Mouse (Mus musculus) mature B cell (primary cell): ENCODE measurements around the gene Thoc7.
"Not testable (repeated sequence)": the region's sequence is repeated elsewhere in the genome, so short reads cannot be mapped to it uniquely, and the experiment has no call there.

Source experiments
- in situ Hi-C: fragments of 300-500 bp; cut with MboI; formaldehyde crosslinking; loops from 2 replicates; pipeline ENCODE4 v1.14.3; 2019

The Thoc7 gene

DNA sequence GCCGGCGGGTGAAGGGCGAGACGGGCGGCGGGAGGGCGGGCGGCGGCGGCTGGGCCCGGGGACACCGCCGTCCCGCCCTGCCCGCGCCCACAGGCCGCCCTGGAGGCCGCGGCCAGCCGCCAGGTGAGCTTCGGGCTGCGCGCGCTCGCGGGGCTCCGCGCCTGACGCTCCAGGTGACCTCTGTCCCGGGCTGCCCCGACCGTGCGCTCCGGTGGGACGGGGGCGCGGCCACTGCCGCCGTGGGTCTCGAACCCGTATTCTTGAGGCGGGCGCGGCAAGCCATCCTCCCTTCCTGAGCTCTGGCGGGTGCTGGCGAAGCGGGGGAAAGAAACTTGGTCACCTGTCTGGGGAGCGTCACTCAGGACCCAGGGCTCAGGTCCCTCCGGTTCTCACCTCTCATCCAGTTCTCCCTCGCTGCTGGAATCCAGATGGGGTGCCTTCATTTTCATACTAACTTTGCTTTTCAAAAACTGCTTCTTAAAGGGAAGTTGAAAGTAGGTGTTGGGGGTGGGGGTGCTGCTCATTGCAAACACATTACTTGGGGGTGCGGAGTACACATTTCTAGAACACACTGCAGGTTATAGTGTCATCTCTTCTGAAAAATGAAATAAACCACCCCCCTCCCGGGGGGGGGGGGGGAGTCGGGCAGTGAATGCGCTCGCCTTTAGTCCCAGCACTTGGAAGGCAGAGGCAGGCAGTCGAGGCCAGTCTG lies at the start of gene Thoc7, which contains the start of gene Atxn7:
Gene Thoc7 (minus strand): TSS at position 452 of the 712 bp plus-strand sequence.
Gene Atxn7 (plus strand): TSS at position 40 of the 712 bp plus-strand sequence.
- in situ Hi-C loops: no loop called here

DNA sequence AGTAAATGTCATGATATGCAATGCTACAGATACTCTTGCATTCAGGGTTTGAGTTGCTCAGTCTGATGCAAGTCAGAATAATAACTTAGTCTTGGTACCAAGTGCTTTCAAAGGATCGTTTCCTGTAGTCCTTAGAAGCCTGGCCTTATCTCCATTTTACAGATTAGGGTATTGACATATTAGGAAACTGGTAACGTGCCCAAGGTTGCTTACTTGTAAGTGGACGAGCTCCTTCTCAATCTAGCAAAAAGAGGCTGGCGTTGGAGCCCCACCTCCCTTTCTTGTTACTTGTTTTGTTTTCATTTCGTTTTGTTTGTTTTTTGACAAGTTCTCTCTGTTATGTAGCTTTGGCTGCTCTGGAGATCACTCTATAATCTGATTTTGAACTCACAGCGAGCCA lies 48.1 kb upstream of the Thoc7 start:
- in situ Hi-C loops: no loop called here

- in situ Hi-C loops: no loop called here
These were observed 41.1 kb upstream of the Thoc7 start for GRCm38 (mm10) chr14:14002771-14003170.

DNA sequence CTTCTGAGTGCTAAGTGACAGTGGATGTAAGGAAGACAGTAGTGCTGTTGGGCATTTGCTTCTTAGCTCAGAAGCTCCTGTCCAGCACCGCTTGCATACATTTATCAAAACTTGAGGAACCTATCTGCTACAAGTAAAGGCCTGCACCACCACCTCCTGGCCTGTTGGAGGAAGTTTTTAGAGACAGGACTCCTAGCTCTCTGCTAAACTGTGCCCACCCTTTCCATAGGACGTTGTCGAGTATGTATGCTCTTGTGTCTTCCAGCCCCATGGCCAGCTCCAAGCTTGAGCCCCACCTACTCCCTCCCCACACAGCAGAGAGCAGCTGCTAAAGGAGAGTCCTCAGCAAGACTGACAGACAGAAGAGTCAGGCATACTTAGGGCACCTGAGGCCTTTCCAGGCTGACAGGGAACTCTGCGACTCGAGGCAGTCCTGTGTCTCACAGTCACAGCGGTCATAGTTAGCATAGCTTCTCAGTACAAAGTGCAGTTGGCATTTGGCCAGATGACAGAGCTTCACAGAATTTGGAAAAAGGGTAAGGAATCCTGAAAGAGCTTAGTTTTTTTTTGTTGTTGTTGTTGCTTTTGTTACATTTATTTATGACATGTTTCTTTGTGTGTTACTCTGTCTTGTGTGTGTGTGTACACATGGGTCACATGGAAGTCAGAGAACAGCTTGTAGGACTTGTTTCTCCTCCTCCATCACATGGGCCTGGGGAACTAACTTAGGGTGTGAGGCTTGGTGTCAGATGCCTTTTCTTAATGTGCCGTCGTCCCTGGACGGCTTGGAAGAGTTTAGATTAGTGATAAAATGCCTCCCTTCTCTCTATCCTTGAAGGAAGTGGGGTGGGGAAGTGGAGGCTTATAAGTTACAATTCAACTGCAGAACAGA lies 33.8 kb upstream of the Thoc7 start:
- in situ Hi-C loops: no loop called here

GRCm38 (mm10) chr14:13990741-13991140 lies 29.1 kb upstream of the Thoc7 start:
- in situ Hi-C loops: no loop called here

GRCm38 (mm10) chr14:13988397-13988796 lies 26.7 kb upstream of the Thoc7 start:
- in situ Hi-C loops: no loop called here

DNA sequence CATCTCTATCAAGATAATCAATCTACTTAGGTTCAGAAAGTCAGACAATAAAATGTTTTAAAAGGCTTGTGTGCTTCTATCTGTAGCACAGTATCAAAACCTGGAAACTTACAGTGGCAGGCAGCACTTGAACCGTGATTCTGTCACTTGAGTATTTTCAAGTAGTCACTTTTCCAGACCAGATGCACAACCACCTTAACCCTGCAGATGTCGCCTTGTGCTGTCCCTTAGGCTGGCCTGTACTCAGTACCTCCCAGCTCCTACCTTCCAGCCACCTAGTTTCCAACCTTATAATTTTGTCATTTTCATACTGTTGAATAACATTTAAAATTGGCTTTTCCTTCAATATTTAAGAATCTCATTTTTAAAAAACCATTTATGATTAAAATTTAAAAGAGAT lies 20.5 kb upstream of the Thoc7 start:
- in situ Hi-C loops: no loop called here

DNA sequence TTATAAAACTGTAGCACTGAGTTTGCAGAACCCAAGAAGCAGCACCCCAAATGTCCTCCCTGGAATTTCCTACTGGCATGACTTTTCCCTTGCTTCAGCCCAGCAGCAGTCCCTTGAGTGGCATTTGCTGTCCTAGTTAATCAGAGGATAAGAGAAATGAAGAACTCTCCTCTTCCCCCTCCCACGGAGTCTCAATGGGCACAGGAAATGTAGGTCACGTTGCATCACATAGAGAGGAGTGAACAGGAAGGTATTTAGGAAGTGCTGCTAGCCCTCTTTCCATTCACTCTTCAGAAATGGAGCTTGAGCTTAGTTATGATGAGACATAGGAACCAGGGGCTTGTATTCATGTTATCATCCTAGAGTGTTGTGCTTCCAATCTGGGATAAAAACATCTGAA lies 19.6 kb upstream of the Thoc7 start:
- in situ Hi-C loops: no loop called here

- in situ Hi-C loops: no loop called here
These were observed 15.8 kb upstream of the Thoc7 start for GRCm38 (mm10) chr14:13977498-13977897.

DNA sequence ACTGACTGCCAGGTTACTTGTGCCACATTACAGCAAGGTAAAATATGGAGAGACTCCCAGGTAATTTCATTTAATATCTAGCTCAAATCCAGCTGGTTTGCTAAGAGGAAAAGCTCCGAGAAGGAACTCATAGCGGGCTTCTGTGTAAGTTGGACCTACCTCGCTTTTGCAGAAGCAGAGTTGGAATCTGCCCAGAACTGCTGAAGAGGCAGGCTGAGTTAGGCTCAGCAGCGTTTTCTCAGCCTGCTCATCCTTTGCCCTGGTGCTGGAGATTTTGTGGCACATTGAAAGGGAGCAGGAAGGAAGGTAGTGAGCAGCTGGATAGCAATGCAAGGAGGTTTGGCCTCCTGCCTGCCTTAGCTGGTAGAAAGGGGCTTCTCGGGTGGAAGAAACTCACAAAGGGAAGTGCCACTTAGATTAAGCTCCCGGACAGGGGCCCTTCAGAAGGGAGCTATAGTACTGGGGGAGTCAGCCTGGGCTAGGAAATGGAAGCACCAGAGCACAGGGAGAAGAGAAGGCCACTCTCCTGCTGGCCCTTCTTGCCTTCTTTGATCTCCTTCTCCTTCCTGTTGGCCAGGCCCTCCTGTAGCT lies 10.1 kb upstream of the Thoc7 start:
- in situ Hi-C loops: no loop called here

- in situ Hi-C loops: no loop called here
These were observed 8.9 kb upstream of the Thoc7 start for GRCm38 (mm10) chr14:13970513-13970912.

DNA sequence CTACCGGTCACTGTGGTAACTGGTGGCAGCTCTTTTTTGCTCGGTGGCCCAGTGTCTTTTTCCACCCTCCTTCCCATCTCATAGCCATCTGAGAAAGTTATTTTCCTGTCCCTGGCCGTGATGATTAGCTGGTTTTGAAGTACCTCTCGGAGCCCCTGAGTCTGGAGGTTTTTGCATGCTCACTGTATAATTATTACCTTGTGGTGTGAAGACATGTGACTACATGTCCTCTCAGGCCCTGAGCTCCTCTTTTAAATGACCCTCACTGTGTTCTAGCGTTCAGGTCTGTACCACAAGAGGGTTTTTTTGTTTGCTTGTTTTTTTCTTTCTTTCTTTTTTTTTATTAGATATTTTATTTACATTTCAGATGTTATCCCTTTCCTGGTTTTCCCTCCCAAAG lies 6.8 kb upstream of the Thoc7 start:
- in situ Hi-C loops: no loop called here

DNA sequence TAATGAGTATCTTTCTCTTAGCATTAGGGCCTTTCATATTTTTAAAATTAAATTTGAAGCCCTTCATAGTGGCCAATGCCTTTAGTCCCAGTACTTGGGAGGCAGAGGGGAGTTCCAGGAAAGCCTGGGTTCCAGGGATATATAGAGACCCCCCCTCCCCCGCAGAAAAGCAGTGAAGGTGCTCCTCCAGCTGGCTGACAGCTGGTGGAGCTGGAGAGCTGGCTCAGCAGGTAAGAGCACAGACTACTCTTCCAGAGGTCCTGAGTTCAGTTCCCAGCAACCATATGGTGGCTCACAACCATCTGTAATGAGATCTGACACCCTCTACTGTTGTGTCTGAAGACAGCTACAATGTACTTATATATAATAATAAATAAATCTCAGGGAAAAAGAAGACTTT lies 6.0 kb upstream of the Thoc7 start:
- in situ Hi-C loops: no loop called here

GRCm38 (mm10) chr14:13963527-13963926 lies 1.9 kb upstream of the Thoc7 start:
- in situ Hi-C loops: no loop called here

GRCm38 (mm10) chr14:13962476-13962875 lies 824 bp upstream of the Thoc7 start:
- in situ Hi-C loops: no loop called here

- in situ Hi-C loops: no loop called here
These were observed 948 bp downstream of the Thoc7 start for GRCm38 (mm10) chr14:13960482-13961325.

- in situ Hi-C loops: no loop called here
These were observed 1.6 kb downstream of the Thoc7 start for GRCm38 (mm10) chr14:13960079-13960478.

GRCm38 (mm10) chr14:13952151-13952550 lies 9.5 kb downstream of the Thoc7 start:
- in situ Hi-C loops: not testable (repeated sequence)

DNA sequence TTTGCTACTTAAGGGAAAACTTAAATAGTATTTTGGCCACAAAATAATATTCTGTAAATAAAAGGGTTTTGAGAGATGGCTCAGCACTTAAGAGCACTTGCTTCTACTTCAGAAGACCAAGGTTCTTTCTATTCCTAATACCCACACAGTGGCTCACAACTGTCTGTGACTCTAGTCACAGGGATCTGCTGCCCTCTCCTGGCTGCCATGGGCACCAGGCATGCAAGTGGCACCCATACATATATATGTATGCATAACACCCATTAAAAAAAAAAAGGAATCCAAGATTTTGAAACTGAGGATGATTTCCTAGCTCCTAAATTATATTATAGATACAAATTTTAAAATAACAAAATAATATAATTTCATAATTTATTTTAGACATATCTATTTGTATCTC lies 11.3 kb downstream of the Thoc7 start:
- in situ Hi-C loops: no loop called here

- in situ Hi-C loops: no loop called here
These were observed 13.3 kb downstream of the Thoc7 start for GRCm38 (mm10) chr14:13948345-13948744.

GRCm38 (mm10) chr14:13944686-13945085 lies 17.0 kb downstream of the Thoc7 start:
- in situ Hi-C loops: no loop called here

GRCm38 (mm10) chr14:13934052-13934371 lies 27.6 kb downstream of the Thoc7 start:
- in situ Hi-C loops: no loop called here
